Comparison of ENCODE assay signal across 25 mouse cellular contexts in genomic region chr14:28521106-28521505, GRCm38 (mm10). TPM values are rescaled to one million over a fixed set of nuclear protein-coding genes. Genes with fewer than 3 reads are reported as not detected.
DNase-seq lines count a peak whose midpoint lies in the region; ATAC-seq lines count a peak whose summit lies in the region.
"Had no signal": no experiment of that assay in that cellular context is flagged by ENCODE, and none has a peak within 500 bp of the region (broad histone marks: within the 10 kb centered on the region; RNA-seq: fewer than 3 reads in every experiment).

No protein-coding gene starts in this region.

- ATAC-seq in heart, embryonic 12.5 days (ENCODE audit: insufficient number of reproducible peaks, low FRiP score): no peak
- ATAC-seq: activated CD4-positive, CD25-positive, alpha-beta regulatory T cell, adult 4 months; forebrain, embryonic 13.5 days; forebrain, embryonic 16.5 days; hindbrain, embryonic 16.5 days; intestine, embryonic 15.5 days had no signal

- H3K27me3 ChIP-seq in heart, embryonic 10.5 days (ENCODE audit: insufficient read depth, poor library complexity, severe bottlenecking): no peaks in the 10 kb centered on the region
- H3K27me3 ChIP-seq in heart, embryonic 12.5 days (replicated peaks): no peaks in the 10 kb centered on the region
- H3K27me3 ChIP-seq: embryonic facial prominence, embryonic 12.5 days; heart, embryonic 13.5 days; intestine, embryonic 15.5 days had no signal

- no peak overlapping the region for H3K27ac ChIP-seq in heart, embryonic 10.5 days
- H3K27ac ChIP-seq in heart, embryonic 12.5 days (ENCODE audit: poor library complexity, severe bottlenecking): no peak overlapping the region
- H3K27ac ChIP-seq: embryonic facial prominence, embryonic 12.5 days; forebrain, embryonic 10.5 days; forebrain, embryonic 13.5 days; heart, embryonic 13.5 days; hindbrain, embryonic 10.5 days; hindbrain, embryonic 13.5 days; intestine, embryonic 15.5 days had no signal

- H3K9ac ChIP-seq in heart, embryonic 12.5 days: no peak overlapping the region
- H3K9ac ChIP-seq: embryonic facial prominence, embryonic 12.5 days; forebrain, embryonic 13.5 days; heart, embryonic 13.5 days; hindbrain, embryonic 13.5 days; intestine, embryonic 15.5 days had no signal

- H3K4me2 ChIP-seq in heart, embryonic 12.5 days: no peak overlapping the region
- H3K4me2 ChIP-seq: embryonic facial prominence, embryonic 12.5 days; forebrain, embryonic 13.5 days; heart, embryonic 13.5 days; hindbrain, embryonic 13.5 days; intestine, embryonic 15.5 days had no signal

- H3K4me1 ChIP-seq in heart, embryonic 10.5 days: no peaks in the 10 kb centered on the region
- H3K4me1 ChIP-seq in heart, embryonic 12.5 days (replicated peaks): peaks cover 3% of the 10 kb centered on the region; the same call in 1 of the 2 replicates
- H3K4me1 ChIP-seq: forebrain, embryonic 13.5 days; intestine, embryonic 15.5 days had no signal

- no peak overlapping the region for H3K4me3 ChIP-seq in heart, embryonic 10.5 days
- H3K4me3 ChIP-seq in heart, embryonic 12.5 days: no peak overlapping the region
- H3K4me3 ChIP-seq: embryonic facial prominence, embryonic 12.5 days; forebrain, embryonic 10.5 days; forebrain, embryonic 13.5 days; heart, embryonic 13.5 days; hindbrain, embryonic 10.5 days; hindbrain, embryonic 13.5 days; intestine, embryonic 15.5 days had no signal

- H3K36me3 ChIP-seq in heart, embryonic 10.5 days: peaks cover 73% of the 10 kb centered on the region
- peaks cover 69% of the 10 kb centered on the region for H3K36me3 ChIP-seq in heart, embryonic 12.5 days

- 81% methylated on average over 1 of the region's 1 CpGs for WGBS in heart, embryonic 10.5 days
- 71% methylated on average over 1 of the region's 1 CpGs for WGBS in heart, embryonic 12.5 days

- H3K9me3 ChIP-seq in heart, embryonic 10.5 days: no peaks in the 10 kb centered on the region
- no peaks in the 10 kb centered on the region for H3K9me3 ChIP-seq in heart, embryonic 12.5 days (replicated peaks)
- H3K9me3 ChIP-seq: embryonic facial prominence, embryonic 12.5 days; forebrain, embryonic 10.5 days; forebrain, embryonic 13.5 days; heart, embryonic 13.5 days; hindbrain, embryonic 10.5 days; hindbrain, embryonic 13.5 days; intestine, embryonic 15.5 days had no signal

- DNase-seq in adrenal gland, postnatal 10 days: peak; percentile 53
- DNase-seq in adrenal gland, adult 8-10 months: no peak
- DNase-seq in gastrocnemius, adult 18-20 months (ENCODE audit: low spot score): peak; percentile 48
- no peak for DNase-seq in gastrocnemius, postnatal 10 days
- DNase-seq in heart, adult 11 months: peak; percentile 97
- no peak for DNase-seq in heart, embryonic 10.5 days (ENCODE audit: low spot score)
- DNase-seq in heart, adult 8-10 months (ENCODE audit: low spot score): peak; percentile 38
- DNase-seq: adrenal gland, postnatal 25 days; cerebellum, adult 18-20 months; cerebellum, adult 9-10 months; cerebellum, postnatal 14 days; kidney, adult 11 months; kidney, adult 9 months had no signal

RNA-seq across cellular contexts. Expression of gene Wnt5a, which starts 16.6 kb away (rescaled TPM):
- total RNA-seq in adrenal gland, postnatal 10 days (2021): 10 to 100 TPM; 18.7 to 24.8 TPM
- 10 to 100 TPM; 51.7 to 61.5 (median 56.7) TPM for total RNA-seq in adrenal gland, adult 8-10 months (2022)
- 1 to 10 TPM; 3.4 to 5.6 TPM for total RNA-seq in gastrocnemius, adult 18-20 months (2021)
- 10 to 100 TPM; 12.8 to 18.8 TPM for total RNA-seq in gastrocnemius, postnatal 10 days (2021)
- polyA plus RNA-seq in heart, embryonic 10.5 days (2016; fragmentation: Nextera tagmentation; extraction: Ambion mirVana): 34.9 and 43.7 TPM in 2 replicates
- total RNA-seq in heart, adult 8-10 months (2022): 10 to 100 TPM; 12.1 to 14.7 (median 13.0) TPM
- polyA plus RNA-seq in heart, embryonic 12.5 days (2016; fragmentation: Nextera tagmentation; extraction: Ambion mirVana): 40.6 and 47.4 TPM in 2 replicates
- total RNA-seq: granulocyte monocyte progenitor cell, adult 5-6 weeks had no signal
- polyA plus RNA-seq: activated CD4-positive, CD25-positive, alpha-beta regulatory T cell, adult 4 months had no signal

Comparison
In these comparisons a context has a peak if more than half of its experiments do, and no peak if none do; other contexts are left out.
1. DNase-seq: peak in adrenal gland, postnatal 10 days (single experiment), gastrocnemius, adult 18-20 months (single experiment), heart, adult 11 months (single experiment) and heart, adult 8-10 months (single experiment); none in adrenal gland, adult 8-10 months (single experiment), gastrocnemius, postnatal 10 days (single experiment) and heart, embryonic 10.5 days (single experiment).